Mouse (Mus musculus): ENCODE data around the gene Kcnh5.

The Kcnh5 gene

GRCm38 (mm10) chr12:75176691-75177645, at the start of gene Kcnh5:
TSS of gene Kcnh5 (minus strand) at chr12:75177332.
- DNase-seq (ENCODE audit: low read depth): no peak

- DNase-seq (ENCODE audit: low read depth): no peak
Observed at GRCm38 (mm10) chr12:75223966-75224365, 46.8 kb upstream of the Kcnh5 start.

- DNase-seq (ENCODE audit: low read depth): no peak
Observed at GRCm38 (mm10) chr12:75189413-75189812, 12.3 kb upstream of the Kcnh5 start.

- DNase-seq (ENCODE audit: low read depth): no peak
Observed at GRCm38 (mm10) chr12:75182646-75183045, 5.5 kb upstream of the Kcnh5 start.

- DNase-seq (ENCODE audit: low read depth): no peak
Observed at GRCm38 (mm10) chr12:75179491-75179890, 2.4 kb upstream of the Kcnh5 start.

GRCm38 (mm10) chr12:75177646-75178030, 506 bp upstream of the Kcnh5 start:
- DNase-seq (ENCODE audit: low read depth): no peak

- DNase-seq (ENCODE audit: low read depth): no peak
Observed at GRCm38 (mm10) chr12:75175931-75176565, 1.1 kb downstream of the Kcnh5 start.

- no peak for DNase-seq (ENCODE audit: low read depth)
Observed at GRCm38 (mm10) chr12:75170970-75171369, 6.2 kb downstream of the Kcnh5 start.

- DNase-seq (ENCODE audit: low read depth): no peak
Observed at GRCm38 (mm10) chr12:75153076-75153568, 24.0 kb downstream of the Kcnh5 start.

GRCm38 (mm10) chr12:75139792-75140191, 37.3 kb downstream of the Kcnh5 start:
- no peak for DNase-seq (ENCODE audit: low read depth)

GRCm38 (mm10) chr12:75091921-75092320, 85.2 kb downstream of the Kcnh5 start:
- DNase-seq (ENCODE audit: low read depth): no peak

GRCm38 (mm10) chr12:75090957-75091356, 86.2 kb downstream of the Kcnh5 start:
- no peak for DNase-seq (ENCODE audit: low read depth)

GRCm38 (mm10) chr12:75077175-75077574, 100.0 kb downstream of the Kcnh5 start:
- no peak for DNase-seq (ENCODE audit: low read depth)

GRCm38 (mm10) chr12:75071043-75071442, 106.1 kb downstream of the Kcnh5 start:
- DNase-seq (ENCODE audit: low read depth): no peak

GRCm38 (mm10) chr12:75062571-75062970, 114.6 kb downstream of the Kcnh5 start:
- DNase-seq (ENCODE audit: low read depth): no peak

GRCm38 (mm10) chr12:75061731-75062130, 115.4 kb downstream of the Kcnh5 start:
- no peak for DNase-seq (ENCODE audit: low read depth)

GRCm38 (mm10) chr12:75053731-75054130, 123.4 kb downstream of the Kcnh5 start:
- DNase-seq (ENCODE audit: low read depth): no peak

- no peak for DNase-seq (ENCODE audit: low read depth)
Observed at GRCm38 (mm10) chr12:75036694-75037093, 140.4 kb downstream of the Kcnh5 start.

- no peak for DNase-seq (ENCODE audit: low read depth)
Observed at GRCm38 (mm10) chr12:75031970-75032864, 144.9 kb downstream of the Kcnh5 start.

- DNase-seq (ENCODE audit: low read depth): no peak
Observed at GRCm38 (mm10) chr12:74971187-74971586, 205.9 kb downstream of the Kcnh5 start.

GRCm38 (mm10) chr12:74969420-74969819, 207.7 kb downstream of the Kcnh5 start:
- DNase-seq (ENCODE audit: low read depth): no peak

- no peak for DNase-seq (ENCODE audit: low read depth)
Observed at GRCm38 (mm10) chr12:74966266-74966665, 210.9 kb downstream of the Kcnh5 start.
